Mouse (Mus musculus) layer of hippocampus, postnatal 25 days (tissue): ENCODE results near the gene Tbc1d1. TPM values are rescaled to one million over a fixed set of nuclear protein-coding genes. Genes with fewer than 3 reads are reported as not detected.
"Not testable (repeated sequence)": the region's sequence is repeated elsewhere in the genome, so short reads cannot be mapped to it uniquely, and the experiment has no call there.

Experiments
- DNase-seq, 2 experiments: peaks; one replicate each; pipeline ENCODE4 v3.0.0; 2022; ENCODE audit warnings: mixed read lengths in 2 of 2, low spot score in 1 of 2; ENCODE audit errors: extremely low spot score in 1 of 2
- total RNA-seq, 2 experiments: library from RNA; stranded (reverse); gene quantifications; 2 replicates each; pipeline ENCODE4 v1.2.3; 2021

Tbc1d1 gene
- total RNA-seq, 2 experiments from 2014 or later, result 26.9 to 32.4 TPM

DNA sequence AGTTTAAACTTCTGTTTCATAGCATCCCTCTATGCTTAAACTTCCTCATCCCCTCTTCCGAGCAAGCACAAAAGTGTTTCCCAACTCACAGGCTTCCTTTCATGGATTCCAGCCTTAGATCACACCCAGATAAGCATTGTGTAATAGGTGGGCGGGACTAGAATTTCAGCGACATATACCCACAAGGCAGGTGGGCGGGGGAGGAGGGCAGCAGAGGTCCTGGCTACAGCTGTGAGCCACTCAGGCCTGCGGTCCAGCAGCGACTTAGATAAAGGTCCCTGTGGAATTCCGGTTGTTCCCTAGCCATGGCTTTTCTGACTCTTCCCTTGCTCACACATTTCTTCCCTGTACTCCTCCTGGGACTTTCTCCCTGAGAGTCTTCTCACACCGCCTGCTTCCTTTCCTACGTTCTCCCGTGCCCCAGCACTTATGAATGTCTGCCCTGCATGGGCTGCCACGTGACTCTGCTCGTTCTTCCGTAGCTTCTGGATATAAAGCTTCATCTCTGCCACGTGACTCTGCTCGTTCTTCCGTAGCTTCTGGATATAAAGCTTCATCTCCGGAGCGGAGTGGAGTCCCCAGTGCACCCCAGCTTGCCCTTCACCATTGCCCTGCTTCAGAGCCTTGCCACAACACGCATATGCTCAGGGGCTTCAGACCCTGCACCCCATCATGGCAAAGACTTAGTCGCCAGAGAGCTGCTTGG is 142.4 kb downstream of the Tbc1d1 start:
- no peak for DNase-seq

DNA sequence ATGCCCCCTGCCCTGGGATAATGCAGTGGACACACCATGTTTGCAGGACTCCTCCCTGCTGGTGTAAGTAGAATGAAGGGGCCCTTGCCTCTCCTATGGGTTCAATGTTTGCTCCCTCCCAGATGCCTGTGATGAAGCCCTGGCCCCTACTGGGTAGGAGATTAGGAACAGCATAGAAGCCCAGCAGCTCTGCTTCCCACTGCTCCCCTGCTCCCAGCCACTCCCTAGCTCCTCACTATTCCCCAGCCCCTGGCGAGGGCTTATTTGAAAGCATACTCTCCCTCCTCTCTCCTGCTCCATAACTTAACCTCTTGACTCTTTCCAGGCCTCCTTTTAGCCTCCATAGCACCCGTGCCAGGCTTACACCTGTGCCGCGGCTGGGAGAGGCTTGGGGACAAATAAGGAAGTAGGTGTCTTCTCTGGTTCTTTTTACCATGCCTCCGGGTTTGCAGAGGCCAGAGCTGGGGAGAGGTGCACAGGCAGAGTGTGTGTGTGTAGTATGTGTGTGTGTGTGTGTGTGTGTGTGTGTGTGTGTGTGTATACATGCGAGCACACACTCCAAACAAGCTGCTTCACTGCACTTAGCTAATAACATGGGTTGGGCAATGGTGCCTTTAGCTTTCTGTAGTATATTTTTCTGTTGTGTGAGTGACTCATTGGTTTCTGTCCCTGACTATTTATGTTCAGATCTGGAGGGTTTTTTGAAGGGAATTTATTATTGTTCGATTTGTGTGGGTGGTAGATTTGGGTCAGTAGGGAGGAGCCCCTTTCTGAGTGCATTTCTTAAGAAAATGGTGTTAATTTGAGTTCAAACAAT is 143.6 kb downstream of the Tbc1d1 start:
- no peak for DNase-seq

DNA sequence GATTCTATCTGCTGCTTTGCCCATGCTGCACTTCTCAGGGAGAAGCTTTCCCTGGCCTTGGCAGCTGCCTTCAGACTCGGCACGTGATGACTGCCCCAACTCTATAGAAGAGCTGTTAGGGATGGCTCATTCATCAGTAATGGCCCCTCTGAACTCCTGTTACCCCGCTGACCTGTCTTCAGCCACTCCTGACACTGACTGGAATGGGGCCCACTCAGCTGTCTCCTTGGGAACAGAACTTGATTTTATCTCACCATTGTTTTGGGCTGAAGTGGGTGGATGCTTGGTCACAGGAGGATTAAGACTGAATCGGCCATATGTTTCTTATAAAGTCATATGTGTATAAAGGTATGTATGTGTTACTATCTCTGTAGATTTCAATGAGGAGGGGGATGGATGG is 145.1 kb downstream of the Tbc1d1 start:
- DNase-seq, result no peak

DNA sequence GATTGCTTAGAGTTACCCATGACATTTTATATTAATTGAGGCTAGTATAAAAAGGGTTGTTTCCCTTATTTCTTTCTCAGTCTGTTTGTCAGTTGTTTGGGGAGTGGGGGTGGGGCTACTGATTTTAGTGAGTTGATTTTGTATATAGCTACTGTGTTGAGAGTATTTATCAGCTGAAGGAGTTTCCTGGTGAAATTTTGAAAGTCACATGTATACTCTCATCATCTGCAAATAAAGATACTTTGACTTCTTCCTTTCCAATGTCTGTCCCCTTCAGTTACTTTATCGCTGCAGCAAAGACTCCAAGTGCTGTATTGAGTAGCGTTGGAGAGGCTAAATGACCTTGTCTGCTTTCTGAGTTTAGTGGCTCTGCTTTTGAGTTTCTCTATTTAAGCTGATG is 151.2 kb downstream of the Tbc1d1 start:
- no peak for DNase-seq

DNA sequence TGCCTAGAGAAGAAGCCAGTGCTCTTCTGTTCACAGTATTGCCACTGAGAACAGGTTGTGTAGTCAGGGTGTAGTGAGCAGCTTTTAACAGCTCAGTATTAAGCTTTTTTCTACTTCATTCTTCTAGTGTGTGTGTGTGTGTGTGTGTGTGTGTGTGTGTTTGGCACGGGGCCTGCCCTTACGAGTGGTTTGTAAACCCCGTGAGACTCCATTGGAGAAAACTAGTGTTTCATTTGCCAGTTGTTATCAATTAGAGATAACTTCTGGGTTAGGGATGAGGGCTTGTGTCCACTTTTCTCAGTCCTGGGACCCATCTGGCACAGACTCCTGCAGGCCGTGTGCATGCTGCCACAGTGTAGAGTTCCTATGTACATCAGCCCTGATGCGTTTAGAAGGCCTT is 156.2 kb downstream of the Tbc1d1 start:
- DNase-seq, result no peak

DNA sequence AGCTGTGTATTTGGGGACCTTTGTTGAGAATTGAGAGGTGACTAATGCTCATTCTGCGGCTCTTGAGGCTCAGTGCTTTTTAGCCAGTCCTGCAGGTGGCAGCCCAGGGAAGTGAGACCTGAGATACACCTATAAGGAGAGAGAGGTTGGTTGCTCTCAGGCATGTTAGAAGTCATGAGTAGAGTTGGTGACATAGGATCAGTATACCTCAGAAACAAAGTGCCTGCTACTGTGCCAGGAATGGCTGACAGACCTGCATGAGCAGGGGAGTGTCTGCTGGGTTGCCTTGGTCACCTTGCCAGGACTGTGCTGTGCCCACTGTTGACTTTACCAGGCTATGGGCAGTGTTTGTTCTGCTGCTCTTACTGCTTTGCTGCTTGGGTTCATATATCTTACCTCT is 157.4 kb downstream of the Tbc1d1 start:
- DNase-seq, result no peak

DNA sequence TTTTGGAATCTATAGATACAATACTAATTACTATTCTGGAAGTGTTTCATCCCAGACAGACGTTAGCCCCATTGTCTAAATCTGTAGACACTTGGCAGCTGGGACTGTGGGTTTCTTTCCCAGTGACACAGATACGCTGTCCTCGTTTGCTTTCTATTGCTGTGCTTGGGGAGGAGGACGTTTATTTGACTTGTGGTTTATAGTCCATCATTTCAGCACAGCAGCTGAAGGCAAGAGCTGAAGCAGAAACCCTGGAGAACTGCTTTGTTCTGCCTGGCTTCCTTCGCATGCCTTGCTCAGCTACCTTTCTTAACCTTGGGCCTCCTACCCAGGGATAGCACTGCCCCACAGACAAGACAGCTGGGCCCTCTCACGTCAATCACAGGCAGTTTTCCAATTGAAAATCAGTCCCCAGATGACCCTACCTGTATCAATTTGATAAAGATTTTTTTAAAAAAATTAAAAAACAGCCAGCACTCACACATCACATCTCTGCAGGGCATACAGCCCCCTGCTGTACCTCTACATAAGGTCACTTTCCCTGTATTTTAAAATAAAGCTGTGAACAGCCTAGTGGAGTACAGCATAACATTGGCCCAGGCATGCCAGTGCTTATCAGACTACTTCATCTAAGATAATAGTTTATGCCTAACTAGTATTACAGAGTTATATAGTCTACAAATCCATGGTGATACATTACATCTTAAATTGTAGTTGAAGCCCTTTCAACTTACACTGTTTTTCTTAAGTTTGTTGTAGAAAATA is 158.4 kb downstream of the Tbc1d1 start:
- DNase-seq, result no peak

DNA sequence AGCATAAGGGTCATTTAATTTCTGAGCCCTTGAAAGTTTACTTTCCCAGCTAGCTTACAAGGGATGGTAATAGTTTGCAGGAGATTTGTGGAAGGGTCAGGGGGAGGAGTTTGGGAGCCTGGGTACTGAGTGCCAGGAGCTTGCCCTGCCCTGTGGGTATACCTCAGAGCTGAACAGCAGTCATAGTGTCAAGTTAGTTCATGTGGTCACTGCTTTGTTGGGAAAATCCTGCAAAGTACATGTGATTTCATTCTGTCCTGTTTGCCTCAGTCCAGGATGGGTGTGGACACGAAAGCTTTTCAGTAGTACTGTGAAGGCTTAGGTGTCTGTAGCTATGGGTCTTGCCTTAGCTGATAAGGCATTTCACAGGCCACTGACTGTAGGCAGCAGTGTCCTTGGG is 159.0 kb downstream of the Tbc1d1 start:
- no peak for DNase-seq

DNA sequence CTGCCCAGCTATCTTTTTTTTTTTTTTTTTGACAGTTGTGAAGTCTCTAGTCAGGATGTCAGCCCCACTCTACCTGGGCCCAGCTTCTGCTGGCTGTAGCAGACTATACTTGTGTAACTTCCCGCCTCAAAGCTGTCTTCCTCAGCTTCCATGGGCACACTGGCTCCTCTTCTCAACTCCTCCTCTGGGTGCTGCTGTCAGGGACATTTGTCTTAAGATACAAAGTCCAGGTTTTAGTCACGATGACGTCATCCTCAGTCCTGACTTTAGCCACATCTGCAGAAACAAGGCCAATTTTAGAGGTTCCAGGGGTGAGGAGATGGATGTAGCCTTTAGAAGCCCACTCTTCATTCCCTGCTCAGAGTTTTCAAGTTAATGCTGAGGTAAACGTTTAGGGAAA is 167.2 kb downstream of the Tbc1d1 start:
- no peak for DNase-seq

DNA sequence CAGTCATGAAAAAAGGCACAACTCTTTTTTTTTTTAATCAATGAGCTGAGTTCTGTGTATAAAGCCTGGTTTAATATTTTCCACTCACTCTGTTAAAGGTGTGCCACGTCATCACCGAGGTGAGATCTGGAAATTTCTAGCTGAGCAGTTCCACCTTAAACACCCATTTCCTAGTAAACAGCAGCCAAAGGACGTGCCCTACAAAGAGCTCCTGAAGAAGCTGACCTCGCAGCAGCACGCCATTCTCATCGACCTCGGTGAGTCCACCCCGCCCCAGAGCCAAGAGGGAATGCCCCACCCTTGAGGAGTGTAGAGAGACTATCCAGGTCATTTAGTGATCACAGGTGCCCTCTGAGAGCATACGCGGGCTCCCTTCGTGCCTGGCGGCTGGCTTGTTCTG is 168.2 kb downstream of the Tbc1d1 start:
- DNase-seq, result no peak

DNA sequence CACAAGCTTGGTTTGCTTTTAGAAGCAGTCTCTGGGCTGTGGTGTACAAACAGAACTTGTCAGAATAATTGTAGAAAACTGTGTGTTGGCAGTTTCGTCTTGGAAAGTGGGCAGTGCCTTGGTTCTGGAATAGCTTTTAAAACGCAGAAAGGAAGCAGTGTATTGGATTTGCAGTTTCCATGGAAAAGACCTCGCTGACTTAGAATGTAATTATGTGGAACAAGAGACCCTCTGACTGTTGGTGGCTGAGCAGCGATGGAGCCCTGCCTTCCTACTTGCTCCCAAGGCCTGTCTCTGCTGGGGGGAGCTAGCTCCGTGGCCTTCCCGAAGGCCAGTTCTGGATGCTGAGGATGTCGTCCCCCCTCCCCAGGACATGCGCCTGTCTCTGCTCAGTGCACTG is 168.8 kb downstream of the Tbc1d1 start:
- no peak for DNase-seq

DNA sequence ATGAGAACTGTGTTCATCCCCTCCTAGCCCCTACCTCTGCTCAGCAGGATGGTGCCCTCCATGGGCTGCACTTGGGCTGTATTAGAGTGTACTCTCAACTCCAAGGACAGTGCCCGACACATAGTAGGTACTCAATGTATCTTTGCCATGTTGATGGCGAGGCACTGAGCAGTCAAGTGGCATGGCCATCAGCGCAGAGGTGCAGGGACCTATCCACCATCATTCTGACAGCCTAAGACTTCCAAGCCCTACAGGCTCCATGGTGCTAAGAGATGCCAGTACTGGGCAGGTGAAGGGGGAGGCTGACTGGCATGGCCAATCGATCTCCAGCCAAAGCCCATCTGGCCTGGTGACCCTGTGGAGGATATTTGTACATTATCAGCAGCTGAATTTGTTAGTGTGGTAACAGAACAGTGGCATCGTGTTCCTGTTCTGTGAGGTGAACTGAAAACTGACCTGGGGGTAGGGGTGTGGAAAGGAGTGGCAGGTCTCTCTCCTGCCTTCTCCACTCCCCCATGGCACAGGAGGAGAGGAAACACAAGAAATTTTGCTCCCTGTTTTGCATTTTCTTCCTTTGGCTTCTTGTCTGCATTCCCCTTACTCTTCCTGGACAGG is 169.7 kb downstream of the Tbc1d1 start:
- DNase-seq, result no peak

DNA sequence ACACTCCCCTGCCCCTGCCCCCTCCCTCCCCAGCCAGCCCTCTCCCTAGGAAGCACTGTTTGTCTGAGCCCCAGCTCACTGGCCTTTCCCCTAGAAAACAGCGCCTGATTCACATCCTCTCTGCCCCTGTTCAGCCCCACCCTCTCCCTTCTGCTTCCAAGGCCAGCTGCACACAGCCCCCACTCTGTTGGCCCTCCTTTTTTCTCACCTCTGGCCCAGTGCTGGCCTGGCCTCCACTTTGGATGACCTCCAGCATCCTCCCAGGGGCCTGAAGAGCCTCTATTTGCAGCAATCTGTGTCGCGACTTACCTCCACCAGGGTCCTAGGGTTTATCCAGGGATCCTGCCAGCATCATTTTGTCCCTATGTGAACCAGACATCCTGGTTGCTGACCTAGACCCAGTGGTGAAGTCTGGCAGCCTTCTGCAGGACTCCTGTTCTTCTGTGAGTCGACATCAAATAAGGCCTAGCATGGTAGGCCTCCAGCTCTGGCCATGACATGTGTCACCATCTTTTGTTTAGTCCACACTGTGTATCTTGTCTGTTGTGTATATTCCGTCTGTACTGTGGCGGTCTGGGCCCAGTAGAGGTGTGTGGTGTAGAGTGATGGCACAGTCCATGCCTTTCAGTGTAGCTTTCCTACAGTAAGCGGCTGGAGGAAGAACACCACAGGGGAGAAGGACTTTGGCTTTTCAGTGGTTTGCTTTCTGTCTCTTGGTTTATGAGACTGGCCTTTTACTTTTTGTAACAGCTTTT is 170.5 kb downstream of the Tbc1d1 start:
- DNase-seq, result no peak

DNA sequence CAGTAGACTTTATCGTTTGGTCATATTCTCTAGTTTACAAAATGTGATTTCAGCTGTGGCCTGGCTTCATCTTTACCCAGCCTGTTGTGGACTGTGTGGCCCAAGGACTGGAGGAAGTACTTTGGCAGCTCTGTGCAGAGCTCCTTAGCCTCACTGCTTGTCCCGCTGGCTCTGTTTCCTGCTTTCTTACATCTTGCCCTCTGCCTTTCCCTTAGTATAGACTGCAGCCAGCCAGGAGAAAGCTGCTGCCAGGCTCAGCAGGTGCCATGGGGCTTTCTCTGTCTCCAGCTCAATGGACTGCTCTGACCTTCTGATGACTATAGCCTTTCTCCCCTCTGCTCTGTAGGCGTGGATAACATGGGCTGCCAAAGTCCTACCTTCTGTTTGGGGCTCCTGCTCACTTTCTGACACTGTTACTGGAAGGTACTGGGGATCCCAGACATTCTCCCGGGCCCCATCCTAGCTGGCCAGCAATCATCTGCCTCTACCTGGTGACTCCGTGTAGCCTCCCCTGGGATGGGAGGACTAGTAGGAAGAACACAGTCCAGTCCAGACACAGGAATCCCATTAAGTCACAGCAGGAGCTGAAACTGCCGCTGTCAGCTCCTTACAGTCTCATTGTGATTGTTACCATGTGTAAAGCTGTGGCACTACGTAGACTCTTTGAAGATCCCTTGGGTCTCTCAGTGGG is 171.3 kb downstream of the Tbc1d1 start:
- no peak for DNase-seq

DNA sequence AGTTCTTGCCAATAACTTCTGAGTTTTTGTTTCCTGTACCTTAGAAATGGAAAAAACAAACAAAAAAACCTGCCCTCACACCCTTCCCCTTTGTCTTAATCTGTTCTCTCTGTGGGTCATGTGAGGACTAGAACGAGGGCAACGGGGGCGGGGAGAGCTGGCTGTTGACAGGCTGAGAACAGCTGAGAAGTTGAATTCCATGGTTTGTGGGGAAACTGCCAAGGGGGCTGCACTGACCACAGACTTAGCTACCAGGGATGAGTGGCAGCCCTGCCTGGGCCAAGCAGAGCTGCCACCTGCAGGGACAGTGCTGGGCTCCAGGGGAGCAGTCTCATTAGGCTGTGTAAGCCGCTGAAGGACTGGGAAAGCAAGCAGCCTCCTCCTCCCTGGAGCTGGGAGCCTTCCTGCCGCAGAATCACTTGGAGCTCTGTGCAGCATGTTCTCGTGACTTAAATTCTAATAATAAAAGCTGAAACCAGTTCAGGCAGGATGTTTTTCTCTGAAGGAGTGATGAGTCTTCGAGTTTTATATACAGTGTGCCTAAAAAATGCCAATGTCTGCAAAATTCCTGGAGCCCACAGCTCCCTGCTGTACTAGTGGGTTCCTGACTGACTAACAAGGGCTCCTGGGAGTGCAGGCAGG is 180.8 kb downstream of the Tbc1d1 start:
- peak; percentile 42 to 62 for DNase-seq

DNA sequence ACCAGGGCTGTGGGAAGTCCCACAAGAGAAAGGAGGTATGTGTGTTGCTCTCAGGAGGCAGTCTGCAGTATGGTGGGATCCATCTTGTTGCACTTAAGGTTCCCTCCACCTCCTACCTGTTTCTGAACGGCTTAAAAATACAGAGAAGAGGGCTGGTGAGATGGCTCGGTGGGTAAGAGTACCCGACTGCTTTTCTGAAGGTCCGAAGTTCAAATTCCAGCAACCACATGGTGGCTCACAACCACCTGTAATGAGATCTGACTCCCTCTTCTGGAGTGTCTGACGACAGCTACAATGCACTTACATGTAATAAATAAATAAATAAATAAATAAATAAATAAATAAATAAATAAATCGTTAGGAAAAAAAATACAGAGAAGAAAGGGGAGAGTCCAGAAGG is 182.7 kb downstream of the Tbc1d1 start:
- not testable (repeated sequence) for DNase-seq

DNA sequence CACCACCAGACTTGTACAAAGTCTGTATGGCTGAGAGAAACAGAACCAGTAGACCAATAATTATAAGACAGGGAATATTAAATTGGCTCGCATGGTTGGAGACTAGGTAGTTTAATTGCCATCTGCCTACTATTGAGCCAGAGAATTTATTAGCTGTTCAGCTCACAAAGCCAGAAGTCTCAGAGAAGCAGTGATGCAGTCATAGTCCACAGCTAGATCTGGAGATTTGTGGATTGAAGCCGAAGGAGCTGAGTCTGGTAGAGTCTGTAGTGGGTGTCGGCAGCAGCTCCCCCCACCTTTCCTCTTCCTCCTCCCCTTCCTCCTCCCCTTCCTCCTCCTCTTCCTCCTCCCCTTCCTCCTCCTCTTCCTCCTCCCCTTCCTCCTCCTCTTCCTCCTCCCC is 184.3 kb downstream of the Tbc1d1 start:
- no peak for DNase-seq

DNA sequence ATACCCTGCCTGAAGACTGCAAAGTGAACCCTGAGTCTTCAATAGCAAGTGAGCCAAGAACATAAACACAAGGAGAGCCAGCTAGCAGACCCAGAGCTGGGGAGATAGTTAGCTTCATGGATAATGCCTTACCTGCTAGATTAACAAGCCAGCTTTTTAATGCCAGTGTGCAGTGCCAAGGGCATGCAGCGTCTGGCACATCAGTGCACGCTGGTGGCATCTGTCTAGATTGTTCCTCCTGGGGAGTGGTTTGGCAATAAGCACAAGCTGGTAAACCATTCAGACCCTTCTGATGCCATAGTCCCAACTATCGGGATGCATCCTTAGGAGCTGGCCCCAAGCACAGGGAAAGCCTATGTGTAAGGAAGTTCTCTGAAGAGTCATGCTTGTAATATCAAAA is 185.6 kb downstream of the Tbc1d1 start:
- DNase-seq, result no peak

DNA sequence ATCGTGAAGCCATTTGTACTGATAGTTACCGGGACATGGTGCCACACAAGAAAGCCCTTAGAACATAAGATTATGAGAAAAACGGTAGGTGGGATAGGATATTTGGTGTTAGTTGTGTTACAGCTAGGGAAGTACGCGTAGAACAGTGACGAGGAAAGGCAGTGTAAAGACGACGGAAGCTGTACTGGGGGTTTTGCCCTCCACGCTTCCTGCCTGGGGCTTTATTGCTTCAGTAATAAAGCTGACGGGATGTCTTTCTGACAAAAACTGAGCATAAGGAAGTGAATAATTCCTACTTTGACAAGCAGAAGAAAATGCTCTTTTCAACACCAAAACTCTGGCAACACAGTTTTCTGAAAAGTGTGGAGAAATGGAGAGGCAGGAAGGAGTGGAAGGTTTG is 186.0 kb downstream of the Tbc1d1 start:
- DNase-seq, result no peak
